Mouse (Mus musculus) macrophage (primary cell): ENCODE measurements at regions not wholly inside any gene's neighbourhood (a gene's known extent, or its start where the extent isn't known, plus 50 kb on each side); places are given as distances from the start of the nearest gene placed in this dataset.

Experiments
- H3K27ac ChIP-seq: fragments of 350-480 bp; formaldehyde crosslinking; 2 replicates; pipeline ENCODE4 v1.9.0; 2021
- H3K36me3 ChIP-seq: fragments of 350-480 bp; formaldehyde crosslinking; 2 replicates; pipeline ENCODE4 v1.9.0; 2021; ENCODE audit errors: inconsistent target
- H3K4me3 ChIP-seq: fragments of 350-480 bp; formaldehyde crosslinking; 2 replicates; pipeline ENCODE4 v1.9.0; 2021; ENCODE audit errors: inconsistent target
- H3K79me2 ChIP-seq: fragments of 350-480 bp; formaldehyde crosslinking; 2 replicates; pipeline ENCODE4 v1.9.0; 2021; ENCODE audit errors: inconsistent target
- WGBS: methylation state at CpG from one replicate; pipeline ENCODE4 v1.1.7; 2026; ENCODE audit warnings: inconsistent platforms; ENCODE audit not compliant: missing documents; 5-methylcytosine and 5-hydroxymethylcytosine counted together

DNA sequence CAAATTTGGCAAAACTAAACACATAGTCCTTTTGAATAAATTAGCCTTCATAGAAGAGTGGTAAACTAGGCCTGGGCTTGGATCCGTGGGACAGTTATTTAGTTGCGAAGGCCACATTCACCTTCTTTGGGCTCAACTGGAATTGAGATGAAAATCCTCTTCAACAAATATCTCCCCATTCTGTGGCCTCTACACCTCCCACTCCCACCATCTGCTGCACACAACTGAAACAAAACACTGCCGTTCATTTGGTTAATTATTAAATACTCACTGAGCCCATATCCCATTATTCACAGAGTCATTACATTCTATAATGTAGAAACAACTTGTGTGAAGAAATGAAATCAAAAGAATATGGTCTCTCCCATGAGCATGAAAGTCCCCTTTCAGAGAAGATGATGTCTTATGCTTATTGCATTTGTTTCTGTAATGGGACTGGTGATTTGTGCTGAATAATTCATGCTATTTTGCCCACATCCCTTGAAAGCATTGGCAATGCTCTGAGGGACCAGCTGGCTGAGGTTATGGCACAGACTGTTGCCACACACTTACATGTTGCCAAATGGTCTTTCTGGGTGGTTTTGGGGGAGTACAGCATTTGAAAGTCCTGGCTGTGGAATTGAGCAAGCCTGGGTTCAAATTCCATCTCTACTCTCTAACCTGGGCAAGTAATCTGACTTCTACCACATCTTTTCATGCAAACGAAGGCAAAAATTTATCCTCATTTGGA is 129.7 kb upstream of the Slc30a5 start:
- 88% methylated on average over 4 of the region's 4 CpGs for WGBS
- Histone ChIP-seq H3K27ac (no peak overlapping the region), H3K79me2 (no peaks in the 10 kb centered on the region), H3K36me3 (no peaks in the 10 kb centered on the region), H3K4me3 (no peak overlapping the region)

DNA sequence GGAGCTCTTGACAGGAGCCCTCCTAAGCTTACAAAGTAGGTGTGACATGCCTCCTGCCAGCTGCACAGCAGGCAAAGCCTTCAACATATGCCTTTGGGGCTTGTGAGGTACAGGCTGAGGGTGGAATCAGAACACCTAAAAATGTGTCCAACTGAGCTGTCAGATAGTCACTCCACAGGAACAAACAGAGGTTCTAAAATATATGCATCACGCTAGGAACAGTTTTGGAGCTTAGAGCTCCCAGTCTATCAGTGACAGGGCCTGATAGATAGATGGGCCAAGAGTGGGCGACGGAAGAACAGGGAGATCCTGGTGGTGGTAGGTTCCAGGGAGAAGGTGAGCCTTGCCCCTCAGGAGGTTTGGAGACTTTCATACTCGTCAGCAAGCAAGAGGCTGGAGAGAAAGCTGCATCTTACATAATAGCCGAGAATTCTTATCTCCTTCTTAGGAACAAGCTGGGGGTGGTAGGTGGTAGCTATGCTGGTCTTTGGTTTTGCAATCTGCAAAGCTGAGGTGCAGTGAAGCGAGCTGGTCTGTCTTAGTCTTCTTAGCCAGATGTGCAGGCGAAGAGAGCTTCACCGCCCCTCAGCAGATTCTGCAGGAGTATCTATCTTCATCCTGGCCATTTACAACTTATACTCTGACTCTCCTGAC is 121.5 kb upstream of the Slc30a5 start:
- no peaks in the 10 kb centered on the region for H3K36me3 ChIP-seq
- H3K27ac ChIP-seq, result no peak overlapping the region
- no peak overlapping the region for H3K4me3 ChIP-seq
- 90% methylated on average over 8 of the region's 8 CpGs for WGBS
- no peaks in the 10 kb centered on the region for H3K79me2 ChIP-seq

DNA sequence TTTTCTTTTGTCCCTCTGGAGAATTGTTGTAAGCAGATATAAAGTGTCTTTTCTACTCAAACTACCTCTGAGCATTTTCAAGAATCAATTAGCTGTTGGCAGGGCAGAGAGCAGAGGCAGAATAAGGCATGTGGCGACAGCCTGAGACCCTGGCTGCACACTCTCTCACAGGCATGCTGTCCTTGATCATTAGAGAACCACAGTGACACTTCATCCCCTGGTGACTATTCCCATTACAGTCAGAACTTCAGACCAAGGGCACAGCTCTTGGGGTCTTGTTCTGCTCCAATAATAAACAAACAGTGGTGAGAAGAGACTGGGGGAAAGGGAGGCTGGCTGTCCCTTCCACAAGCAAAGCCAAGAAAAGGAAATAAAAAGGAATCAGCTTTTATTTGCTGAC is 120.9 kb upstream of the Slc30a5 start:
- WGBS, result 93% methylated on average over 1 of the region's 1 CpGs
- no peaks in the 10 kb centered on the region for H3K36me3 ChIP-seq
- H3K4me3 ChIP-seq, result no peak overlapping the region
- no peak overlapping the region for H3K27ac ChIP-seq
- no peaks in the 10 kb centered on the region for H3K79me2 ChIP-seq

DNA sequence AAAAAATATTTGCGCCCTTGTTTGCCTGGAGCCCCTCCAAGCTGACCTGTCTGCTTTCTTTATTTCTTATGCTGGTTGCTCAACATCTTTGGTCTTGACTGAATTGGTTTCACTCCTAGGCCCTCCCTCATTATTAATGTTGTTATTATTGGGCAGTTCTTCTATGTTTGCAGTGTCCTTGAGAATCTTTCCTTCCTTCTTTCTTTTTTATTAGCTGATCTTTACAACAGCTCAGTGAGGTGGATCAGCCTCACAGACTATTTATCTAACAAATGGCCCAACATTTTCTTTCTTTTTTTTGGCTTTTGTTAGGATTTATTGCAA is 117.9 kb upstream of the Slc30a5 start:
- no peaks in the 10 kb centered on the region for H3K36me3 ChIP-seq
- H3K27ac ChIP-seq, result no peak overlapping the region
- H3K4me3 ChIP-seq, result no peak overlapping the region
- H3K79me2 ChIP-seq, result no peaks in the 10 kb centered on the region
- 100% methylated on average over 1 of the region's 1 CpGs for WGBS

DNA sequence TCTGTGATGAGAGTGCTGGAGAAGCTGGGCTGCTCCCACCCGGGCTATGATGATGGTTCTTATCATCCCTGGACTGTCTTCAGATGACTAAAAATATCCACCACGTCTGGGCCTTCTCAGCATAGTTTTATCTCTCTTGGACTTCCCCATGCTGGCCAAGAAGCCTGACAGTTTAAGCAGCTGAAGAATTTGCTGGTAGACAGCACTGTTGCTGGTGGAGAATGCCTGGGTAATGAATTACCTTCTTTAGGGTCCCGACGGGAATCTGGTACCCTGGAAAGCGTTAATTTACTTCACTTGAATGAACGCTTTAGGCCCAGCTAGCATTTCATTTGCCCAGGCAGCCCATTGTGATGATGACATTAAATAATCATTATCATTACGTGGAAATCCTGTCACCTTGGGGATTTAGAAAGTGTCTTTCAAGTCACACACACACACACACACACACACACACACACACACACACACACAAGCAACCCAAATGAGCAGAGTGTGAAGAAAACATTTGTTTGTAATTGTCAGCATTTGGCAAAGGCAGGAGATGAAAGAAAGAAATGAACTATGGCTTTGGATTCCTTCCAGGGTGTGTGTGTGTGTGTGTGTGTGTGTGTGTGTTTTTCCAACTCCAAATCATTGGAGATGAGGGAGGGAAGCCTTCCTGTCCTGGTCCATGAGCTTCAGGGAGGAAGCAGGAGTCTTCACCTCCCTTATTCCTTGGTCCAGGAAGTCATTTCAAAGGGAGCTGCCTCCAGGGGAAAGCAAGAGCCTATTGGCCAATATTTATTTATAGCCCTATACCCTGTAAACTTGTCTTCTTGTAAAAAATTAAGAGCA is 117.3 kb upstream of the Slc30a5 start:
- 87% methylated on average over 7 of the region's 7 CpGs for WGBS
- H3K79me2 ChIP-seq, result no peaks in the 10 kb centered on the region
- no peak overlapping the region for H3K4me3 ChIP-seq
- H3K36me3 ChIP-seq, result no peaks in the 10 kb centered on the region
- H3K27ac ChIP-seq, result no peak overlapping the region

DNA sequence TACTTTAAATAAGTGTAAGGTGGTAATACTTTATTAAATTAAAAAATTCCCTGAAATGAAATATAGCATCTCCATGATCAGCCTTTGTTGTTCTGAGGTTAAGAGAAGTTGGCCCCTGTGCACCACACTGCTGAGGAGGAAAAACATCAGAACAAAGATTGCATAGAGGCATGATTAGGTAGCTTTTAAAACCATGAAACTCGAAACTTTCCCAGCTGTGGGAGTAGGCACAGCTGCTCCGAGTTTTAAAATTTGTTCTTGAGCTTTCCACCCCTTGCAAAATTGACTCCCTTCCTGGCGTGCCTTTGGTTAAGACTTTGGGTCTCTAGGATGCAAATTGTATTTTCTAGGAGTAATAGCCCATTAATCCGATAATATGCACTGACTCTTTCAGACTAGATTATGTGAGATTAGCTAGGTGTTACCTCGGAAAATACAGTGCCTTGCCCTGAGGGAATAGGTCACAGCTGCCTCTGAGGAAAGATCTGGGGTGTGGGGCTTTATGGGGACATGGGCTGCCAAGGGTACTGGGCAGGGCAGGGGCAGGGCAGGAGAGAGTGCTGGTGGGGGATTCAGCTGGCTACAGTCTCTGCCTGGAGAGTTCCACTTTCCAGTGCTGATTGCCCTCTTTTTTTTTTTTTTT is 110.1 kb upstream of the Slc30a5 start:
- no peaks in the 10 kb centered on the region for H3K79me2 ChIP-seq
- 93% methylated on average over 5 of the region's 5 CpGs for WGBS
- H3K4me3 ChIP-seq, result no peak overlapping the region
- no peak overlapping the region for H3K27ac ChIP-seq
- H3K36me3 ChIP-seq, result no peaks in the 10 kb centered on the region

DNA sequence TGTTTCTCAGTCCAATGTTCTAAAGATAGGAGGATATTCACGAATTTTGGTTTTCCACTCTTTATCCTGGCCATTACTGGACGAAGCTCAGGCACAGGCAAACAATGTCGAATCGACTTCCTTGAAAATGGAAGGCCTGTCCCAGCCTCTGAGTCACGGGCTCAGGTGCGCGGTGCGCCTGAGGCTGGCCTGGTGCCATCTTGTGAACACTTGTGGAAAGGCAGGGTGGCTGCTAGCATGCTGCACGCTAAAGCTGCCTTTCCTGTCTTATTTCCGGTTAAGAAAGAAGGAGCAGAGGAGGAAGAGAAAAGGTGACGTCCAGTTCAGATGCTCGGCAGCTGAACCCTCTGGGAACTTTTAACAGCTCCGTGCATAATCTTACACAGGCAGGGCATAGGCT is 107.6 kb upstream of the Slc30a5 start:
- WGBS, result 61% methylated on average over 13 of the region's 13 CpGs
- Histone ChIP-seq H3K36me3 (no peaks in the 10 kb centered on the region), H3K27ac (no peak overlapping the region), H3K4me3 (no peak overlapping the region), H3K79me2 (no peaks in the 10 kb centered on the region)

DNA sequence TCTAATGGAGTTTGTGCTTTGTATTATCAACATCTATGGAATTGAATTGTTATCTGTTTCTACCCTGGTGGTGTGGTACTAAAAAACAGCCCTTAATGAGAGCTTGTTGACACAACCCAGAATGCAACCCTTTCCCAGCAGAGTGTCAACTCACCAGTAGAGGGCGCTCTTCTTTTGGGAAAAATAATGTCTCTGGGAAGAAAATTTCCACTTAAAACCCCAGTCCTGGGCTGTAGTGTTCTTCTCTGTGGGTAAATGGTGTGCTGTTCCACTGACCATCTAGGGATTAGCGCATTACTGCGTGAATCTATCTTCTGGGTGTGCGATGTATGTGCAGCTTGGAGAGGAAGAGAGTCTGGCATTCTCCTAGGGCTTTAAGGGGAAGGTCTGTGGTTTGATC is 106.5 kb upstream of the Slc30a5 start:
- Histone ChIP-seq H3K27ac (no peak overlapping the region), H3K4me3 (no peak overlapping the region), H3K36me3 (no peaks in the 10 kb centered on the region), H3K79me2 (no peaks in the 10 kb centered on the region)
- 54% methylated on average over 4 of the region's 4 CpGs for WGBS

DNA sequence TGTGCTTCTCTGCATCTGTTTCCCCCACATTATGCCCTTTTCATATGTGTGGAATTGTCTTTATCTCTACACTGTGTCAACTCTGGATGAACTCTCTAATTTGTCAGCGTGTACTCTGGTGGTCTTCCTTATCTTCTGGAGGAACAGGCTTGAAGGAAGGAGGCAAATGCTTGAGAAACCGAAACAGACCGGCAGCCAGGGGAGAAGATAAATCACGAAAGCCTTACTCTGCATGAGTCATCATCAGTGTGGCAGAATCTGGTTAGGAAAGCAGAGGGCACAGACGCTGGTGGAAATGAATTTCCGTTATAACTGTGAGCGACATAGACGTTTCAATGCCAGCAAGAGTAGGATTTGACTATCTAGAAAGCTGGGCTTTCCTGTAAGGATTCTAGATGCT is 100.0 kb upstream of the Slc30a5 start:
- 36% methylated on average over 8 of the region's 8 CpGs for WGBS
- H3K4me3 ChIP-seq, result no peak overlapping the region

DNA sequence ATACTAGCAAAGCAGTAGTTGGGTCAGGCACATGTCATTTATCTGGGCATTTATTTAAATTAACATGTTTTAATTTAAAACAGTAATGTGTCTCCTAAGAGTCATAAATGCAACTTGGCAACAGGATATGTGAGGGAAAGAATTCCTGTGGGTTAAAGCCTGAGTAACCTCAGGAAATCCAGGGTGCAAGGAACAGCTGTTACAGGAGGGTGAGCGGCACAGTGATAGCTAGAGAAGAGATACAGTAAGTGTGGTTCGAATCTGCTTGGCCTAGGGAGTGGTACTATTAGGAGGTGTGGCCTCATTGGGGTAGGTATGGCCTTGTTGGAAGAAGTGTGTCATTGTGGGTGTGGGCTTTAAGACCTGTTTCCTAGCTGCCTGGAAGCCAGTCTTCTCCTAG is 66.3 kb upstream of the Slc30a5 start:
- 74% methylated on average over 2 of the region's 2 CpGs for WGBS

More for the DNA sequence above, 100.0 kb upstream of the Slc30a5 start:
- Histone ChIP-seq H3K36me3 (no peaks in the 10 kb centered on the region), H3K27ac (no peak overlapping the region), H3K79me2 (no peaks in the 10 kb centered on the region)

DNA sequence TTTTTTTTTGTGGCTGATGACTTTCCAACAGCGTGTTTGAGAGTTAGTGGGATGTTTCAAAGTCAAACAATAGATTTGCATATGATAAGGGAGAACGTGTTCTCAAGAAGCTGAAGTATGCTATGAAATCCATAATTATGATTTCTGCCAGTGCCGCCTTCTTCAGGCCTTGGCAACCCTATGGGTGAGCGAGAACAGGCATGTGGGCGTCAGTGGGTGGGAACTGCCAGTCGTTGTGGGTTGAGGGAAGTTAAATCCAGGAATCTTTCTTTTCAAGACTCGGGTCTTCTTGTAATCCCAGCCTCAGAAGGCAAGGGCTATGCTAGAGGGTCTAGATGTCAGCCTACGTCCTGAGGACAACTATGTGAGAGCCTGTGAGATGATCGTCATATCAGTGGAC is 60.6 kb upstream of the Slc30a5 start:
- Histone ChIP-seq H3K27ac (no peak overlapping the region), H3K36me3 (no peaks in the 10 kb centered on the region), H3K79me2 (no peaks in the 10 kb centered on the region), H3K4me3 (no peak overlapping the region)
- WGBS, result 90% methylated on average over 9 of the region's 9 CpGs

More for the DNA sequence above, 66.3 kb upstream of the Slc30a5 start:
- Histone ChIP-seq H3K79me2 (no peaks in the 10 kb centered on the region), H3K4me3 (no peak overlapping the region), H3K27ac (no peak overlapping the region), H3K36me3 (no peaks in the 10 kb centered on the region)

DNA sequence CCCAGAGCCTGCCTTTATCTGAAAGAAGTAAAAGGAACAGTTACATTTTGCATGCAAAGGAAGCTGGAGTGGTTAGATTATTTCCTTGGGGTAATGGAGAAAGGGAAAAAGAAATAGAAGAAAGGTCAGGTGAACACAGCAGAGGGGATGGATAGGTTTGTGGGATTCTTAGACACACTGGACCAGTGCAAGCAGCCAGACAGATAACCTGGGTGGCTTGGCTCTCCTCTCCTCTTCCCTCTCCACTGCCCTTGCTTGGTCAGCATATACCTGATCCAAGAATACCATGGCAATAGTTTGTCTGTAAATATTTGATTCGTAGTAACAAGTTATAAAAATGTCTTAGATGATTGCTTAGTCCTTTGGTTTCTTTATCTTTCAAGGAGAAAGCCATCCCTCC is 59.9 kb upstream of the Slc30a5 start:
- H3K79me2 ChIP-seq, result no peaks in the 10 kb centered on the region
- no peak overlapping the region for H3K4me3 ChIP-seq
- 86% methylated on average over 1 of the region's 1 CpGs for WGBS
- H3K36me3 ChIP-seq, result no peaks in the 10 kb centered on the region
- no peak overlapping the region for H3K27ac ChIP-seq

DNA sequence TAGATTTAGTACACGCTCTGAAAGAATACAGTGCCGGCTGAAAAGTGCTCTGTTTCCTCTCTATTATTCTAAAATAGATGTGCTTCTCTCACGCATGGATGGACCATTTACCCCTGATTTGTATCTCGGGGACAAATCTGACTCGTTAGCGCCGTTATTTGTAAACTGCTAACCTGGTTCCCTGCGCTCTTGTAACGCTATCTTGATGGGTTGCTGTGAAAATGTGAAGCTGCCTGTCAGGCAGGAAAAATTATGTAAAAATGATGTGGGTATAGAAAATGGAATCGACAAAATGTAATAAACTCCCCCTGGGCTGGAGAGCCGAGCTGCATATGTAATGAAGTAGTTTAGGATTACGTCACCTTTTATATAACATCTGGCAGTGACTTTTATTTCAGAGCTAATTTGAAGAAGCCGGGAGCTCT is 59.4 kb upstream of the Slc30a5 start:
- no peaks in the 10 kb centered on the region for H3K36me3 ChIP-seq
- no peak overlapping the region for H3K27ac ChIP-seq
- H3K4me3 ChIP-seq, result no peak overlapping the region
- H3K79me2 ChIP-seq, result no peaks in the 10 kb centered on the region
- WGBS, result 65% methylated on average over 13 of the region's 13 CpGs

DNA sequence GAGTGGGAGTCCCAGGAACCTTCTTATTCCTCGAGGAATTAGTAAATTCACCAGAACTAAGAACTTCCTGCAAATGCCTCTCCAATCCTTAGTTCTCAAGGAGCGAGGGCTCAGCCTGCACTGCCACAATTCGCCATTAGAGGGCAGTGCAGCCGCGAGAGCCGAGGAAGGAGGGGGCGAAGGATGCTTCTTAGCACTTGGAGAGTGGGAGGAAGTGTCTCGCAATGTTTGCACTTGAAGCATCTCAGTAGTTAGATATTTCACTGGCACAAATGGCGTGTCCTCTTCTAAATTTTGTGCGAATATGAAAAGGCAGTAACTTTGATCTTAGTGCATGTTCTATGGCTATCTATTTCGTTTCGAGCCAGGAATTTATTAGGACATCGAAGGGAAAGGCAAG is 59.0 kb upstream of the Slc30a5 start:
- WGBS, result 30% methylated on average over 13 of the region's 13 CpGs
- H3K36me3 ChIP-seq, result no peaks in the 10 kb centered on the region
- H3K27ac ChIP-seq, result no peak overlapping the region
- no peak overlapping the region for H3K4me3 ChIP-seq
- H3K79me2 ChIP-seq, result no peaks in the 10 kb centered on the region

DNA sequence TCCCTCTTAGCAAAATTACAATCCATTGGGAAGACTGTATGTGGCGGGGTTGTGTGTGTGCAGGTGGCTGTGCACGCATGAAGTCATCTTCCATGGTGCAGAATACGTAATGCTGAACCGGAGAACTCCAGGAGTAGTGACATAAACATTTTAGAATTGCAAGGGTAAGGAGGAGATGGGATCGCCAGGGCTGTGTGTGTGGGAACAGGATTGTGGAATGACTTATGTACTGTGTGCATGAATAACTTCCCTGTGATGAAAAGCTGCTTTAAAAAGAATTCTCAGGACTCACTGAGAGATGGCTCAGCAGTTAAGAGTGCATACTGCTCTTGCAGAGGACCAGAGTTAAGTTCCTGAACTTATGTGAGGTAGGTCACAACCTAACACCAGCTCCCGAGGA is 57.2 kb upstream of the Slc30a5 start:
- no peak overlapping the region for H3K4me3 ChIP-seq
- no peaks in the 10 kb centered on the region for H3K36me3 ChIP-seq
- no peak overlapping the region for H3K27ac ChIP-seq
- WGBS, result 91% methylated on average over 6 of the region's 6 CpGs
- no peaks in the 10 kb centered on the region for H3K79me2 ChIP-seq
